Mouse (Mus musculus) embryo, embryonic 11 days (tissue): ENCODE results near the gene Wasf3.
A peak's percentile ranks its signal among the peaks of the same experiment; 100 is the strongest.

ENCODE experiments used
- DNase-seq: peaks from one replicate; pipeline ENCODE4 v3.0.0-alpha.2; 2015

Gene Wasf3

GRCm38 (mm10) chr5:146402311-146402710 lies 17.5 kb downstream of the Wasf3 start:
- DNase-seq, result no peak

- DNase-seq, result no peak
These were observed 19.1 kb downstream of the Wasf3 start for GRCm38 (mm10) chr5:146403923-146404322.

GRCm38 (mm10) chr5:146406133-146406532 lies 21.3 kb downstream of the Wasf3 start:
- no peak for DNase-seq

GRCm38 (mm10) chr5:146407791-146408190 lies 23.0 kb downstream of the Wasf3 start:
- DNase-seq, result no peak

- no peak for DNase-seq
These were observed 23.8 kb downstream of the Wasf3 start for GRCm38 (mm10) chr5:146408604-146409003.

GRCm38 (mm10) chr5:146410821-146411220 lies 26.0 kb downstream of the Wasf3 start:
- DNase-seq, result no peak

GRCm38 (mm10) chr5:146412743-146413430 lies 28.1 kb downstream of the Wasf3 start:
- no peak for DNase-seq

- DNase-seq, result no peak
These were observed 29.8 kb downstream of the Wasf3 start for GRCm38 (mm10) chr5:146414611-146415010.

- no peak for DNase-seq
These were observed 30.4 kb downstream of the Wasf3 start for GRCm38 (mm10) chr5:146415218-146415617.

GRCm38 (mm10) chr5:146416331-146417110 lies 31.7 kb downstream of the Wasf3 start:
- DNase-seq, result no peak

- DNase-seq, result no peak
These were observed 33.3 kb downstream of the Wasf3 start for GRCm38 (mm10) chr5:146418092-146418491.

- peak; percentile 61 for DNase-seq
These were observed 35.3 kb downstream of the Wasf3 start for GRCm38 (mm10) chr5:146420081-146420480.

- DNase-seq, result no peak
These were observed 40.0 kb downstream of the Wasf3 start for GRCm38 (mm10) chr5:146424711-146425326.

GRCm38 (mm10) chr5:146425656-146426055 lies 40.9 kb downstream of the Wasf3 start:
- DNase-seq, result no peak

GRCm38 (mm10) chr5:146428109-146428508 lies 43.3 kb downstream of the Wasf3 start:
- DNase-seq, result no peak

- no peak for DNase-seq
These were observed 47.0 kb downstream of the Wasf3 start for GRCm38 (mm10) chr5:146431821-146432220.

- DNase-seq, result no peak
These were observed 47.7 kb downstream of the Wasf3 start for GRCm38 (mm10) chr5:146432476-146432875.

GRCm38 (mm10) chr5:146435316-146435715 lies 50.5 kb downstream of the Wasf3 start:
- DNase-seq, result no peak

- DNase-seq, result no peak
These were observed 52.0 kb downstream of the Wasf3 start for GRCm38 (mm10) chr5:146436796-146437195.

- DNase-seq, result no peak
These were observed 54.5 kb downstream of the Wasf3 start for GRCm38 (mm10) chr5:146439152-146439781.

- no peak for DNase-seq
These were observed 55.5 kb downstream of the Wasf3 start for GRCm38 (mm10) chr5:146440273-146440672.

GRCm38 (mm10) chr5:146442767-146443166 lies 58.0 kb downstream of the Wasf3 start:
- no peak for DNase-seq

- DNase-seq, result no peak
These were observed 61.8 kb downstream of the Wasf3 start for GRCm38 (mm10) chr5:146446633-146447032.
